ENCODE assay signal across 24 mouse cellular contexts in genomic region chr2:131841321-131841693, GRCm38 (mm10). TPM values are rescaled to one million over a fixed set of nuclear protein-coding genes. Genes with fewer than 3 reads are reported as not detected.
DNase-seq lines count a peak whose midpoint lies in the region; ATAC-seq and TF ChIP-seq lines count a peak whose summit lies in the region.
"Had no signal": no experiment of that assay in that cellular context is flagged by ENCODE, and none has a peak within 500 bp of the region (broad histone marks: within the 10 kb centered on the region; RNA-seq: fewer than 3 reads in every experiment).

No protein-coding gene starts in this region.

- peaks cover 26% of the 10 kb centered on the region for H3K4me1 ChIP-seq in heart, embryonic 10.5 days
- H3K4me1 ChIP-seq in hindbrain, postnatal 0 days (ENCODE audit: insufficient read depth, low read length), result 0 out of 2 replicates have a peak, but pooled peaks cover 5% of the 10 kb centered on the region
- no peaks in the 10 kb centered on the region for H3K4me1 ChIP-seq in hindbrain, embryonic 11.5 days (replicated peaks; ENCODE audit: control insufficient read depth, insufficient read depth, low read length)
- peaks cover 24% of the 10 kb centered on the region for H3K4me1 ChIP-seq in neural tube, embryonic 13.5 days (replicated peaks)
- peaks cover 26% of the 10 kb centered on the region for H3K4me1 ChIP-seq in neural tube, embryonic 15.5 days
- H3K4me1 ChIP-seq: limb, embryonic 15.5 days; neural tube, embryonic 12.5 days had no signal

- intact Hi-C loops in heart, postnatal 25 days (cut with DNase I), result no loop called here

- H3K9me3 ChIP-seq in heart, embryonic 10.5 days, result no peaks in the 10 kb centered on the region
- H3K9me3 ChIP-seq in hindbrain, postnatal 0 days (ENCODE audit: low read length), result no peaks in the 10 kb centered on the region
- H3K9me3 ChIP-seq in hindbrain, embryonic 11.5 days (ENCODE audit: control insufficient read depth, low read length), result no peaks in the 10 kb centered on the region
- H3K9me3 ChIP-seq in neural tube, embryonic 13.5 days, result no peaks in the 10 kb centered on the region
- no peaks in the 10 kb centered on the region for H3K9me3 ChIP-seq in neural tube, embryonic 15.5 days (replicated peaks)
- H3K9me3 ChIP-seq: intestine, embryonic 15.5 days; limb, embryonic 15.5 days; neural tube, embryonic 12.5 days had no signal

- DNase-seq in heart, embryonic 10.5 days (ENCODE audit: low spot score), result no peak
- no peak for DNase-seq in heart, postnatal 25 days (ENCODE audit: low spot score)
- DNase-seq in hindbrain, postnatal 0 days (ENCODE audit: low spot score), result peak; percentile 26
- no peak for DNase-seq in hindbrain, embryonic 11.5 days (ENCODE audit: low spot score)
- DNase-seq in liver, result no peak
- DNase-seq: adrenal gland, adult 8-10 months; cerebellum, adult 8-10 months; heart, postnatal 36 days; layer of hippocampus, postnatal 36 days; lung, postnatal 10 days; thymus, postnatal 25 days had no signal

- no peak for ATAC-seq in hindbrain, postnatal 0 days
- no peak for ATAC-seq in hindbrain, embryonic 11.5 days (ENCODE audit: low FRiP score)
- ATAC-seq in neural tube, embryonic 13.5 days (ENCODE audit: low read depth), result no peak
- ATAC-seq in neural tube, embryonic 15.5 days (ENCODE audit: low FRiP score), result no peak
- ATAC-seq: intestine, embryonic 15.5 days; Patski had no signal

- H3K4me2 ChIP-seq in hindbrain, postnatal 0 days (ENCODE audit: low read depth, low read length), result no peak overlapping the region
- no peak overlapping the region for H3K4me2 ChIP-seq in hindbrain, embryonic 11.5 days (replicated peaks; ENCODE audit: low read depth, low read length)
- H3K4me2 ChIP-seq in neural tube, embryonic 13.5 days, result no peak overlapping the region
- no peak overlapping the region for H3K4me2 ChIP-seq in neural tube, embryonic 15.5 days
- H3K4me2 ChIP-seq: intestine, embryonic 15.5 days; limb, embryonic 15.5 days; neural tube, embryonic 12.5 days had no signal

- WGBS in heart, embryonic 10.5 days, result 47% methylated on average over 2 of the region's 2 CpGs
- 51% methylated on average over 2 of the region's 2 CpGs for WGBS in hindbrain, postnatal 0 days
- 64% methylated on average over 2 of the region's 2 CpGs for WGBS in hindbrain, embryonic 11.5 days
- 65% methylated on average over 2 of the region's 2 CpGs for WGBS in neural tube, embryonic 13.5 days
- WGBS in neural tube, embryonic 15.5 days, result 64% methylated on average over 2 of the region's 2 CpGs

- H3K27ac ChIP-seq in heart, embryonic 10.5 days, result 0 out of 2 replicates have a peak overlapping the region, but pooled peaks have one; percentile 36
- peak overlapping the region; percentile 41; the same call in 1 of the 2 replicates for H3K27ac ChIP-seq in hindbrain, postnatal 0 days
- no peak overlapping the region for H3K27ac ChIP-seq in hindbrain, embryonic 11.5 days (ENCODE audit: low read depth, low read length)
- H3K27ac ChIP-seq in neural tube, embryonic 13.5 days (replicated peaks), result 0 out of 2 replicates have a peak overlapping the region, but pooled peaks have one; percentile 46
- no peak overlapping the region for H3K27ac ChIP-seq in neural tube, embryonic 15.5 days (replicated peaks)
- H3K27ac ChIP-seq: intestine, embryonic 15.5 days; limb, embryonic 15.5 days; neural tube, embryonic 12.5 days had no signal

- H3K9ac ChIP-seq in hindbrain, postnatal 0 days (replicated peaks; ENCODE audit: low read length), result no peak overlapping the region
- no peak overlapping the region for H3K9ac ChIP-seq in hindbrain, embryonic 11.5 days (ENCODE audit: low read depth, low read length)
- 0 out of 2 replicates have a peak overlapping the region, but pooled peaks have one; percentile 2 for H3K9ac ChIP-seq in neural tube, embryonic 13.5 days
- no peak overlapping the region for H3K9ac ChIP-seq in neural tube, embryonic 15.5 days (replicated peaks)
- H3K9ac ChIP-seq: intestine, embryonic 15.5 days; limb, embryonic 15.5 days; neural tube, embryonic 12.5 days had no signal

- H3K36me3 ChIP-seq in heart, embryonic 10.5 days, result no peaks in the 10 kb centered on the region
- no peaks in the 10 kb centered on the region for H3K36me3 ChIP-seq in hindbrain, postnatal 0 days (ENCODE audit: insufficient read depth, low read length)
- no peaks in the 10 kb centered on the region for H3K36me3 ChIP-seq in hindbrain, embryonic 11.5 days (ENCODE audit: control insufficient read depth, insufficient read depth, low read length)
- no peaks in the 10 kb centered on the region for H3K36me3 ChIP-seq in neural tube, embryonic 13.5 days
- H3K36me3 ChIP-seq in neural tube, embryonic 15.5 days, result no peaks in the 10 kb centered on the region
- H3K36me3 ChIP-seq: intestine, embryonic 15.5 days; limb, embryonic 15.5 days; neural tube, embryonic 12.5 days had no signal

- H3K4me3 ChIP-seq in heart, embryonic 10.5 days, result no peak overlapping the region
- no peak overlapping the region for H3K4me3 ChIP-seq in hindbrain, postnatal 0 days (ENCODE audit: low read length)
- no peak overlapping the region for H3K4me3 ChIP-seq in hindbrain, embryonic 11.5 days (ENCODE audit: low read depth, low read length)
- H3K4me3 ChIP-seq in neural tube, embryonic 13.5 days, result no peak overlapping the region
- H3K4me3 ChIP-seq in neural tube, embryonic 15.5 days (replicated peaks), result no peak overlapping the region
- H3K4me3 ChIP-seq: intestine, embryonic 15.5 days; limb, embryonic 15.5 days; neural tube, embryonic 12.5 days had no signal

- H3K27me3 ChIP-seq in heart, embryonic 10.5 days (ENCODE audit: insufficient read depth, poor library complexity, severe bottlenecking), result no peaks in the 10 kb centered on the region
- no peaks in the 10 kb centered on the region for H3K27me3 ChIP-seq in hindbrain, postnatal 0 days (ENCODE audit: insufficient read depth, low read length)
- no peaks in the 10 kb centered on the region for H3K27me3 ChIP-seq in hindbrain, embryonic 11.5 days (ENCODE audit: control insufficient read depth, insufficient read depth, low read length)
- H3K27me3 ChIP-seq in neural tube, embryonic 13.5 days, result no peaks in the 10 kb centered on the region
- H3K27me3 ChIP-seq in neural tube, embryonic 15.5 days (replicated peaks), result no peaks in the 10 kb centered on the region
- H3K27me3 ChIP-seq: intestine, embryonic 15.5 days; limb, embryonic 15.5 days; neural tube, embryonic 12.5 days; Patski had no signal

- no peak for TF ChIP-seq CTCF in hindbrain, postnatal 0 days (IDR thresholded peaks at IDR 0.05; ENCODE audit: low read depth)

RNA-seq across cellular contexts. Expression of gene Erv3, which starts 18.2 kb away (rescaled TPM):
- not detected in 2 replicates for polyA plus RNA-seq in heart, embryonic 10.5 days (2016; fragmentation: Nextera tagmentation; extraction: Ambion mirVana)
- total RNA-seq in heart, postnatal 25 days (2021), result not detected
- total RNA-seq in hindbrain, postnatal 0 days (2014; rRNA removed), result not detected in 2 replicates
- 0.04 TPM in 1 of 2 replicates, not detected in the other for polyA plus RNA-seq in hindbrain, postnatal 0 days (2015; fragmentation: Nextera tagmentation; extraction: Ambion mirVana)
- polyA plus RNA-seq in hindbrain, embryonic 11.5 days (2014; fragmentation: Nextera tagmentation; extraction: Ambion mirVana), result not detected in 2 replicates
- polyA plus RNA-seq in neural tube, embryonic 13.5 days (2015; fragmentation: Nextera tagmentation; extraction: Ambion mirVana), result 0.07 TPM in 1 of 2 replicates, not detected in the other
- not detected in 2 replicates for polyA plus RNA-seq in neural tube, embryonic 15.5 days (2015; fragmentation: Nextera tagmentation; extraction: Ambion mirVana)
- total RNA-seq: adrenal gland, adult 8-10 months; ES-E14; gastrocnemius, adult 8-10 months; granulocyte monocyte progenitor cell, adult 5-6 weeks; heart, postnatal 36 days; megakaryocyte progenitor cell, adult 5-6 weeks had no signal
- polyA plus RNA-seq: intestine, embryonic 15.5 days; kidney, embryonic 16.5 days; limb, embryonic 15.5 days; liver, embryonic 16.5 days; neural tube, embryonic 12.5 days; Patski; small intestine, adult 2 months had no signal

Comparison
In these comparisons a context has a peak if more than half of its experiments do, and no peak if none do; other contexts are left out.
1. H3K27ac ChIP-seq: peak in heart, embryonic 10.5 days (single experiment), hindbrain, postnatal 0 days (single experiment) and neural tube, embryonic 13.5 days (single experiment); none in hindbrain, embryonic 11.5 days (single experiment) and neural tube, embryonic 15.5 days (single experiment).